Mouse (Mus musculus): Measurements from ENCODE around the gene Dnajc5.

GRCm38 (mm10) chr2:181590471-181590870 lies 70.2 kb downstream of the Dnajc5 start:
- TF ChIP-seq EP300 (IDR thresholded peaks at IDR 0.05; ENCODE audit: low read depth) (no peak), CTCF (IDR thresholded peaks at IDR 0.05; ENCODE audit: low read depth) (no peak)

All from liver, embryonic 14.5 days (tissue).